Mouse (Mus musculus) bone marrow macrophage, adult 2 months (primary cell): Measurements from ENCODE around the gene Jazf1.

Source experiments
- CTCF ChIP-seq: IDR thresholded peaks from 2 replicates; pipeline ENCODE4 v1.5.1; 2012; ENCODE audit warnings: low read depth, mild to moderate bottlenecking, low read length, moderate library complexity
- POLR2A ChIP-seq: IDR thresholded peaks from 2 replicates; pipeline ENCODE4 v1.6.1; 2012; ENCODE audit warnings: mild to moderate bottlenecking, low read depth, low read length, borderline replicate concordance

- TF ChIP-seq CTCF: no peak
- no peak for TF ChIP-seq POLR2A
Measured at GRCm38 (mm10) chr6:52840589-52841044, 227.8 kb downstream of the Jazf1 start.
